Comparison of ENCODE assay signal across 23 mouse cellular contexts in the genomic region with DNA sequence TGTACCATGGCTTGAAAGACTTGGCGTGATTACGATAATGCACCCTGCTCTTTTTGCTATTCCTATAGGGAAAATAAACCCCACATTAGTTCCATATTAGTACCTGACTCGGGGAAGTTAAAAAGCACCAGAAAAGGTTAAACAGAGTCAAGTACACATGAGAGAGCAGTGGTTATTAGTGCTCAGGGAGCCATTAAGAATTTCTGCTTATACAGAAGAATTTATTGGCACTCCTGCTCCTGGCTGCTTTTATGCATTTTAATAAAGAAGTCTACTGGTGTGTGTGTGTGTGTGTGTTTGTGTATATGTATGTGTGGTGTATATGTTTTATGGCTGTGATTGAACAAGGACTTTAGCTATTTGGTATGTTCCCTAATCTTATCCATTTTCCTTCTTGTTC.
A peak's percentile ranks its signal among the peaks of the same experiment; 100 is the strongest.
DNase-seq lines count a peak whose midpoint lies in the region; ATAC-seq and TF ChIP-seq lines count a peak whose summit lies in the region.
"Had no signal": no experiment of that assay in that cellular context is flagged by ENCODE, and none has a peak within 500 bp of the region (broad histone marks: within the 10 kb centered on the region; RNA-seq: fewer than 3 reads in every experiment).

No protein-coding gene starts in this region.

- no peaks in the 10 kb centered on the region for H3K9me3 ChIP-seq in limb, embryonic 13.5 days
- H3K9me3 ChIP-seq in midbrain, postnatal 0 days (ENCODE audit: low read length) = no peaks in the 10 kb centered on the region
- H3K9me3 ChIP-seq: forebrain, embryonic 10.5 days; heart, embryonic 10.5 days; heart, embryonic 15.5 days; hindbrain, embryonic 12.5 days; liver, embryonic 15.5 days; lung, embryonic 15.5 days; midbrain, embryonic 12.5 days; stomach, embryonic 15.5 days had no signal

- H3K36me3 ChIP-seq in kidney, adult 2 months (ENCODE audit: control insufficient read depth, insufficient read depth, low read length) = no peaks in the 10 kb centered on the region
- H3K36me3 ChIP-seq in limb, embryonic 13.5 days = no peaks in the 10 kb centered on the region
- no peaks in the 10 kb centered on the region for H3K36me3 ChIP-seq in midbrain, postnatal 0 days (ENCODE audit: insufficient read depth, low read length)
- H3K36me3 ChIP-seq: forebrain, embryonic 10.5 days; heart, embryonic 10.5 days; heart, embryonic 15.5 days; hindbrain, embryonic 12.5 days; liver, embryonic 15.5 days; lung, embryonic 15.5 days; midbrain, embryonic 12.5 days; stomach, embryonic 15.5 days had no signal

- no peaks in the 10 kb centered on the region for H3K4me1 ChIP-seq in kidney, adult 2 months (ENCODE audit: control insufficient read depth, insufficient read depth, low read length)
- peaks cover 42% of the 10 kb centered on the region for H3K4me1 ChIP-seq in limb, embryonic 13.5 days
- 0 out of 2 replicates have a peak, but pooled peaks cover 5% of the 10 kb centered on the region for H3K4me1 ChIP-seq in midbrain, postnatal 0 days (ENCODE audit: insufficient read depth, low read length)
- H3K4me1 ChIP-seq: heart, embryonic 10.5 days; heart, embryonic 15.5 days; liver, embryonic 15.5 days; stomach, embryonic 15.5 days had no signal

- DNase-seq in kidney, adult 2 months = peak; percentile 4
- no peak for DNase-seq in kidney, postnatal 36 days
- peak; percentile 33 for DNase-seq in brain, embryonic 14.5 days (ENCODE audit: low read depth)
- peak; percentile 5 for DNase-seq in midbrain, postnatal 0 days (ENCODE audit: low spot score)
- DNase-seq in heart, adult 11 months = no peak
- DNase-seq in cerebellum, postnatal 4 days (ENCODE audit: low spot score in 2 of 2) = no peak
- DNase-seq: adrenal gland, postnatal 36 days; gastrocnemius, postnatal 14 days; kidney, adult 9 months; right cerebral cortex, postnatal 25 days had no signal

- no peak overlapping the region for H3K27ac ChIP-seq in kidney, adult 2 months (ENCODE audit: insufficient read depth, low read depth, low read length)
- peak overlapping the region; percentile 74; the same call in 1 of the 2 replicates for H3K27ac ChIP-seq in limb, embryonic 13.5 days
- H3K27ac ChIP-seq in midbrain, postnatal 0 days (ENCODE audit: low read depth, low read length) = no peak overlapping the region
- H3K27ac ChIP-seq: forebrain, embryonic 10.5 days; heart, embryonic 10.5 days; heart, embryonic 15.5 days; liver, embryonic 15.5 days; lung, embryonic 15.5 days; midbrain, embryonic 12.5 days; stomach, embryonic 15.5 days had no signal

- WGBS in kidney, adult 2 months = 46% methylated on average over 3 of the region's 3 CpGs
- 20% methylated on average over 3 of the region's 3 CpGs for WGBS in limb, embryonic 13.5 days
- 51% methylated on average over 3 of the region's 3 CpGs for WGBS in midbrain, postnatal 0 days

- no peak for TF ChIP-seq POLR2A in kidney, adult 2 months (IDR thresholded peaks at IDR 0.05; ENCODE audit: low read depth, low read length)
- TF ChIP-seq POLR2A in brain, embryonic 14.5 days (IDR thresholded peaks at IDR 0.05; ENCODE audit: borderline replicate concordance, extremely low read depth, insufficient read depth, insufficient read length, poor library complexity, severe bottlenecking) = no peak

- H3K4me2 ChIP-seq in limb, embryonic 13.5 days (replicated peaks) = peak overlapping the region; percentile 36
- H3K4me2 ChIP-seq in midbrain, postnatal 0 days (ENCODE audit: low read depth, low read length, poor library complexity, severe bottlenecking) = no peak overlapping the region
- H3K4me2 ChIP-seq: heart, embryonic 15.5 days; liver, embryonic 15.5 days; lung, embryonic 15.5 days; stomach, embryonic 15.5 days had no signal

- no peaks in the 10 kb centered on the region for H3K27me3 ChIP-seq in kidney, adult 2 months (replicated peaks; ENCODE audit: control insufficient read depth, insufficient read depth, low read length)
- no peaks in the 10 kb centered on the region; the same call in 1 of the 2 replicates for H3K27me3 ChIP-seq in limb, embryonic 13.5 days
- H3K27me3 ChIP-seq in midbrain, postnatal 0 days (ENCODE audit: insufficient read depth, low read length) = no peaks in the 10 kb centered on the region; the same call in 1 of the 2 replicates
- H3K27me3 ChIP-seq: heart, embryonic 15.5 days; hindbrain, embryonic 12.5 days; liver, embryonic 15.5 days; lung, embryonic 15.5 days; stomach, embryonic 15.5 days had no signal

- peak; percentile 83 for ATAC-seq in limb, embryonic 13.5 days (ENCODE audit: low FRiP score, low read depth)
- no peak for ATAC-seq in midbrain, postnatal 0 days (ENCODE audit: low FRiP score)
- ATAC-seq: CD4-positive, CD25-positive, alpha-beta regulatory T cell, adult 4 months; forebrain, postnatal 0 days; intestine, embryonic 16.5 days had no signal

- no peak for TF ChIP-seq CTCF in kidney, adult 2 months (conservative IDR thresholded peaks at IDR 0.05; ENCODE audit: insufficient read depth, insufficient read length, low read depth, low read length)
- TF ChIP-seq CTCF in brain, embryonic 14.5 days (IDR thresholded peaks at IDR 0.05; ENCODE audit: borderline replicate concordance, extremely low read depth, insufficient read depth, insufficient read length) = no peak
- no peak for TF ChIP-seq CTCF in midbrain, postnatal 0 days (IDR thresholded peaks at IDR 0.05)

- no peak overlapping the region for H3K9ac ChIP-seq in limb, embryonic 13.5 days
- no peak overlapping the region for H3K9ac ChIP-seq in midbrain, postnatal 0 days (replicated peaks; ENCODE audit: low read length, poor library complexity, severe bottlenecking)
- H3K9ac ChIP-seq: forebrain, postnatal 0 days; heart, embryonic 15.5 days; hindbrain, embryonic 12.5 days; liver, embryonic 15.5 days; lung, embryonic 15.5 days; midbrain, embryonic 12.5 days; stomach, embryonic 15.5 days had no signal

- no peak overlapping the region for H3K4me3 ChIP-seq in kidney, adult 2 months (ENCODE audit: insufficient read depth, low read depth, low read length)
- H3K4me3 ChIP-seq in limb, embryonic 13.5 days = no peak overlapping the region
- no peak overlapping the region for H3K4me3 ChIP-seq in midbrain, postnatal 0 days (ENCODE audit: low read depth, low read length)
- H3K4me3 ChIP-seq: forebrain, embryonic 10.5 days; heart, embryonic 10.5 days; heart, embryonic 15.5 days; hindbrain, embryonic 12.5 days; liver, embryonic 15.5 days; lung, embryonic 15.5 days; midbrain, embryonic 12.5 days; myocyte; stomach, embryonic 15.5 days had no signal

Comparison
In these comparisons a context has a peak if more than half of its experiments do, and no peak if none do; other contexts are left out.
1. DNase-seq: peak in kidney, adult 2 months (single experiment), brain, embryonic 14.5 days (single experiment) and midbrain, postnatal 0 days (single experiment); none in kidney, postnatal 36 days (0 of 2), heart, adult 11 months (single experiment) and cerebellum, postnatal 4 days (0 of 2).